Mouse (Mus musculus): ENCODE measurements at regions not wholly inside any gene's neighbourhood (a gene's known extent, or its start where the extent isn't known, plus 50 kb on each side); places are given as distances from the start of the nearest gene placed in this dataset.
A peak's percentile ranks its signal among the peaks of the same experiment; 100 is the strongest.
"Not testable (repeated sequence)": the region's sequence is repeated elsewhere in the genome, so short reads cannot be mapped to it uniquely, and the experiment has no call there.

DNA sequence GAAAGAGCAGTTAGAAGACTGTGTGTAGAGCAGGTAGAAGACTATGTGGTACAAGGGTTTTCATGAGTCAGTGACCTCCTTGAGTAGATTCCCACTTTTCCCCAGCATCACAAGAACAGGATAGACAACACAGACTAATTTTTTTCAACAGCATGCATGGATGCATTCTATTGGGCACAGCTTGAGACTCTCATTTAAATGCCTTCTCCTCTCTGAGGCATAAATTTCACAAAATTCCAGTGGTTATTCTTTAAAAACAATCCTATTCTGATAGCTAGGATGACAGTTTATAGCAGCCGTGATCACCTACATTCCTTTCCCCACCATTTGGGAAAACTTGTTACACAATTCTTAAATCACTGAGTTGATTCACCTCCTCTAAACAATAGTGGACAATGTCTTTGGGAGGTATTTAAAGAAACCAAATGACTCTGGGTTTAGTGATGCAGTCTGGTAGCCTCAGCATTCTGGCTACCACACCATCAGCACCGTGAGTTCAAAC lies 418.7 kb downstream of the Hs3st1 start:
- no peak for DNase-seq (ENCODE audit: low spot score in 2 of 2)

DNA sequence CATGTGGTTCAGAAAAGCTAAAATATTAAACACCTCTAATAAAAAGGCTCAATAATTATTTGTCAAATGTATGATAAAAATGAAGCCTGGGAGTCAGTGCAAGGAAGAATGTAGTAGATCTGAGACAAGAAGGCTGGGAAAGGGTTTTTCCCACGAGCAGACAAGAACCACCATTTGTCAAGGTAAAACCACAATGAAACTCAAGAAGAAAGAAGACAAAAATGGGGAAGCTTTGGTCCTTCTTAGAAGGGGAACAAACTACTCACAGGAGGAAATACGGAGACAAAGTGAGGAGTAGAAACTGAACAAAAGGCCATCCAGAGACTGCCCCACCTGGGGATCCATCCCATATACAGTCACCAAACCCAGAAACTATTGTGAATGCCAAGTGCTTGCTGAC lies 420.0 kb downstream of the Hs3st1 start:
- no peak for DNase-seq (ENCODE audit: low spot score in 2 of 2)

DNA sequence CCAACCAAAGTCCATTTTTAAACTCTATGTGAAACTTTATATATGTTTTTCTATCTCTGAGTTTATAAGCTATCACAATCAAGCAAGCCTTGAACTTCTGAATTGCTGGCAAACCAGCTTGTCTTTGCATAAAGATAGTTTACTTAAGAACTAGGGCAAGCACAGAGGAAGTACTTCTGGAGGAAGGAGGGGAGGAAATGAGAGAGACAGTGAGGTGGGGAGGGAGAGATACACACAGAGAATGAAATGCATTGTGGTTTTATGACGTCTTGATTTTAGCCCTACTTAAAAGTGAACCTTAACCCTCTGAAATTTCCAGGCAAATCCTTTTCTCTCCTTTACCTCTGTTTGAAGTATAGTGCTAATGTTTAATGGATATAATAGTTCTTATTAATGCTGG lies 421.0 kb downstream of the Hs3st1 start:
- no peak for DNase-seq (ENCODE audit: low spot score in 2 of 2)

DNA sequence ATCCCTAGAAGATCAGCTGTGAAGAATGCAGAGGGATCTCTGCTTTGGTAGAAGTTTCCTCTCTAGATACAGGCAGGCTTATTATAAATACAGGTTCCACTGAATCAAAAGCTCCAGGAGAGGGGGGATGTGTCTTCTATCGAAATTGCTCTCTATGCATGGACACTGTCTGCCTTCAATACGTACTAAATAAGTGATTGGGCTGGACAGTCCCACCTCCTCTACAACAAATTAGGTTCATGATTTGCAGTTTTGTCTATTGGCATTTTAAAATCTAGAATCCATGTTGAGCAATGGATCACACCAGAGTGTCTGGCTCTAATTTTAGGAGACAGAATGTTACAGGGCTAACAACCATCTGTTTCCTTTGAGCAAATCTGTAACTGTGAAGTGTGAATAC lies 429.9 kb downstream of the Hs3st1 start:
- DNase-seq (ENCODE audit: low spot score in 2 of 2) = peak in 1 of 2 experiments; percentile 25

DNA sequence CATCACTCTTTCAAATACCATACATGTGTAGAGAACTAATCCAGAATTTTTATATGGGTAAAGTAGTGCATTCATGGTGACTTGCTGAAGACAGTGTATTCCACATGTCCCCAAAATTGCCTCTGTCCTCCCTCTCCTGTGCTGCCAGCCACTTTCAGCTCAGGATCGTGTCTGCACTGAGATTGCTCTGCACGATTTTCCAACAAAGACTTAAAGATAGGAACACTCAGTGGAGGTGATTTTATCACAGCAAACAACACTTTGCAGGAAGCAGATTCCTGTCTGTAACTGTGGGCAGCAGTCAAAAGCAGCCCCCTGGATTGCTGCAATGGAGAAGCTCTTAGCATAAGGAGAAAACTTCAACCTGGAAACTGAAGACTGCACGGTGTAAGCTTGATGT lies 438.8 kb downstream of the Hs3st1 start:
- no peak for DNase-seq (ENCODE audit: low spot score in 2 of 2)

DNA sequence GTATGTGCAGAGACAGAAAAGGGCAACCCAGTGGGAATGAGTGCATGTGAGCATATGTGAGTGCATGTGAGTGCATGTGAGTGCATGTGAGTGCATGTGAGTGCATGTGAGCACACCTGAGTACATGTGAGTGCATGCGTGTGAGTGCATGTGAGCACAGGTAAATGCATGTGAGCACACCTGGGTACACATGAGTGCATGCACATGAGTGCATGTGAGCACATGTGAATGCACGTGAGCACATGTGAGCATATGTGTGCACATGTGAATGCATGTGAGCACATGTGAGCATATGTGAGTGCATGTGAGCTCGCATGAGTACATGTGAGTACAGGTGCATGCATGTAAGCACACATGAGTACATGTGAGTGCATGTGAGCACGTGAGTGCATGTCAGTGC lies 434.6 kb upstream of the Clnk start:
- DNase-seq (ENCODE audit: low spot score in 2 of 2) = no peak

DNA sequence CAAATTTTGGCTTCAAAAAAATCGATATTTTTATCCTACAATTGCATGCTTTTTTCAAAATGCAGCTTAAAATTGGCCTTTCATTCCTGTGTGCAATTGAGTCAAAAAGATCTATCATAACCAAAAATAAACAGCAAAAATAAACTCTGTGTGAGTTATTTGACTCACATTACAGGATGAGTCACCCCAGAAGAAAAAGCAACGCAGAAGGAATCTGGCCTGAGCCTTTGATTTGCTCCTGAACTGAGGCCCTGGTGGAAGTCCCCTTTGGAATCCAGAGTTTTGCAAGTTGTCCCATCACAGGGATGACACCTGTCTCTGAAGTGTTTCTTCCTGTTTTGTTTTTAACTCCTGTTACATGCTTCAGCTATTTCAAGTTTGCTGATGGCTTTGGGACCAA lies 429.2 kb upstream of the Clnk start:
- no peak for DNase-seq (ENCODE audit: low spot score in 2 of 2)

DNA sequence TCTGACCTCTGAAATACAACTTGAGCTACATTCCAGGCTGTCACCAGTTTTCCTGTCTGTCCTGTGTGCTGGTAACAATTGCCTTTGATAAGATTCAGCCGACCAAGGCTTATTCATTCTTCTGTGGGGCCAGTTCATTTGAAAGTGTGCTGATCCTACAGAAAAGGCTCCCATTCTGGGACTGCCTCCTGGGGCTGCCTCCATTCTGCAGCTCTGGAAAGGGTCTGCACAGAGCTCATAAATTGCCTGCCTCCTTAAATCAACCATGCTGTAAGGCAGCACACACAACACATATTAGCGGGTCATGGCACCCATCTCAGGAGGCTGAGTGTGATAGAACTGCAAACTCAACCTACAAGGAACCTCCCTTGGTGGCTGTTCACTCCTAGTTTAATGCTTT lies 416.2 kb upstream of the Clnk start:
- no peak for DNase-seq (ENCODE audit: low spot score in 2 of 2)

DNA sequence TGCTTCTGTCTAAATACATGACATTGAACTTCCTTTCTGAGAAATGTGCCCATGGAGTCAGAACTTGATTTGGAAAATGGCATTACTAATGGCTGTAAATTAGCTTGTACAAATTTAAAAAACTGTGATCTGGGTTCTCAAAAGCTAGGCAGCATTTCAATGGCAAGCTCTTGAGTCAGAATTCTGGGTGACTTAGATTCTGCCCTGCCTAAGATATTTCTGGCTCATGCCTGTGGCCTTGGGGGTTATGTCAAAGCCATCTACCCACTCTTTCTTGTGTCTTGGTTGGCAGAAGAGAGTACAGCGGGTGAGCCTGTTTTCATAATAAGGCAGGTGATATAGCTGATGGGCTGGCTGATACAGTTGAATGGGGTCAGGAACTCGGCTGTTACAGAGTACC lies 404.4 kb upstream of the Clnk start:
- DNase-seq (ENCODE audit: low spot score in 2 of 2) = no peak

DNA sequence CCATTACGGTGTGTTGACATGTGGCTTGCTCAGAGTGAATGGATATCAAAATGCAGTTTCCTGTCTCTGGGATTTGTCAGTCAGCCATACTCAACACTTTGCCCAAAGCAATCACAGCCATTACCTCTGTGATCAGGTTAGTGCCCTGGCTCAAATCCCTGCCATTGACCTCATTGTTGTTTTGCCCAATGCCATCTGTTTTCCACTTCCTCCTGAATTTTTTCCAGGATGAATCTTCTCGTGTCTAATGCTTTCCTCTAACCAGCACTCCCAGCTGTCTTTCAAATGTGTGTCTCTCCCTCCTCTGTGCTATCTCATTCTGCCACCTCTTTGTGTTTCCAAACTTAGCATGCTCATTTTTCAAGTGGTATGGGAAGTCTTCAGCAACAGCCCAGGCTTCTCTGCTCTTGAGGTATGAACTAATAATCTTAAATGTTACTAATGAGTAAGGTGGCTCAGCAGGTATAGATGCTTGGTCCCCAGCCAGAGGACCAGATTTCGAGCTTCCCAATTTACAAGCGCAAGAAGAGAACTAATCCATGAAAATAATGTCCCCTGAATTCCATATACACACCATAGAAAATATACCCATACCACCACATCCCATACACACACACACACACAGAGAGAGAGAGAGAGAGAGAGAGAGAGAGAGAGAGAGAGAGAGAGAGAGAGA lies 397.2 kb upstream of the Clnk start:
- no peak for DNase-seq (ENCODE audit: low spot score in 2 of 2)

DNA sequence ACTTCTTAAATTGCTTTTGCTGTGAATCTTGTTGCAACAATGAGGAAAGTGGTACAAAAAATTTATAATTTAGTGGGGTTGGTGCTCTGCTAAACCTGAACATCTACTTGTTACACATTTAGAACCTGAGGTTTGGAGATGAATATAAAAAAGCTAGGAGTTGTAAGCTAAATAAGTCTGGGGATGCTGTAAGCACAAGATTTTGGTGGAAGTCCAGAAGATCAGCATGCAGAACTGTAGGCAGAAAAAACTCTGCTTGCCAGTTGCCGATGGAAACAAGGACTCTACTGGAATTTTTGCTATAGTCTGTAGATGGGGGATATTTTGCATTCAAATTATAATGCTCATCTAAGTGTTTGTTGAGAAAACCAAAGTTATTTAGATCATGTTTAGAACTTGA lies 390.5 kb upstream of the Clnk start:
- peak in 1 of 2 experiments; percentile 15 for DNase-seq (ENCODE audit: low spot score in 2 of 2)

DNA sequence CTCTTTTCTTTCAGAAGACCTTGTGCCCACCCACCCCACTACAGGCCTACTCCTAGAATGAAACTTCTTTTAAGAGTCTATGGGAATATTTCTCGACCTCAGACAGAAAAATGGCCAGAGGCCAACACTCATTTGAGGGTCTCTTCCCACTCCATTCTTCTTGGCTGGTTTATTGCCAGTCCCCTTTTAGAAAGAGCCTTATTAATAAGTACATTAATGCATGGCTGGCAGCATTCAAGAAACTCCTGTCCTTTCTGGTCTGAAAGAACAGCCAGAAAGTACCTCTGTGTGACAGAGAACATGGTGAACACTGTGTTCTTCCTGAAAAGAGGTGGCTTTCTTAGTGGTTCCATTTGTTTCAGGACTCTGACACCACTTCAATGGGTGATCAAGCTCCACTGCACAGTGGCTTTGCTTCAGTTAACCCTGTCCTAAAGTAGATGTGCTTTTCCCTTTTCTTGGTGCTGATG lies 384.1 kb upstream of the Clnk start:
- DNase-seq (ENCODE audit: low spot score in 2 of 2) = no peak

DNA sequence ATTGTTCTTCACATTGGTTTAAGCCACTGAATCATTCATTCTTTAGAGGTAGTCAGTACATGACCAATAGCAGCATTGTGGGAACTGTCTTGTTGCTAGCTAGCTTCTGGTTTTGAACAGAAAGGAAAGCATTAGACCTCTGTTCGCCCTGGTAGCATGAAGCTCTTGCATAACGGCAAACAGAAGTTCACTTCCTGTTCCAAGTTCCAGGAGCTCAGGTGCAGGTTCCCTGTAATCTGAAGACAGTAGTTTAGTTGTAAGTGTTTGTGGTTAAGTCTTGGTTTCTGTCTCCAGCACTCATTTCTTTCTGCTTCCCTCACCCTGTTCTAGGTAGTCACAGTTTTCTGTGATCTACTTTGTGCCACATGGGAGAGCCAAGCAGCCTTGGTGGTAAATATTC lies 381.1 kb upstream of the Clnk start:
- DNase-seq (ENCODE audit: low spot score in 2 of 2) = no peak

DNA sequence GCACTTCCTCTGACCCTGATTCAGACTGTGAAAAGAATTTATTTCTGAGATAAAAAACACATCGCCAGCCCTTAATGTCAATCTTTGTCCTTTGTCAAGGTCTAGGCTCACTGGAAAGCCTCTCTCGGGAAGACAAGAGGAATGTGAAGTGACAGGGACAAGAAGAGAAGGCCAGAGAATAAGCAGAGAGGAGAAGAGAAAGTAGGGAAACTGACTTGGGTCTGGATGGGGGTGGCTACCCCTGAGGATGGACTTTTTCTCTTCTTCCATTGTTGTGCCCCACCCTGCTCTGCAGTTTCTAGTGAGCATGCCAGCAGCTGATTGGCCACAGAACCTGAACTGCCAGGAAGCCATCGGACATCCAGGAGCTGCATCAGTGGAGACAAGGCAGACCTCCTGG lies 375.6 kb upstream of the Clnk start:
- no peak for DNase-seq (ENCODE audit: low spot score in 2 of 2)

DNA sequence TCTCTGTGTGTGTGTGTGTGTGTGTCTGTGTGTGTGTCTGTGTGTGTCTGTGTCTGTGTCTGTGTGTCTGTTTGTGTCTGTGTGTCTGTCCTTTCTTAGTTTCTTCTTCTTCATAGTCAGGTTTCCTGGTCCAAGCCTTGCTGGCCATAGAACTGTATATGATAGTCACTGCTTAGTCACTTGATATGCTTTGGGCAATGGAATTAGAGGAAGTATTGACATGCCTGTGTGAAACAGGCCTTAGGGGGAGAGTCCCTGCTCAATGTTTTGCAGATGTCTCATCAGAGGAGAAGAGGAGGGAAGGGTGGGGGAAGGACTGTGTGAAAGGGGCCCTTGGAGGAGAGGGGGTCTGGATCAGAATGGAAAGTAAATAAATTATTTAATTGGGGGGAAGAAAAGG lies 374.4 kb upstream of the Clnk start:
- DNase-seq (ENCODE audit: low spot score in 2 of 2) = no peak

DNA sequence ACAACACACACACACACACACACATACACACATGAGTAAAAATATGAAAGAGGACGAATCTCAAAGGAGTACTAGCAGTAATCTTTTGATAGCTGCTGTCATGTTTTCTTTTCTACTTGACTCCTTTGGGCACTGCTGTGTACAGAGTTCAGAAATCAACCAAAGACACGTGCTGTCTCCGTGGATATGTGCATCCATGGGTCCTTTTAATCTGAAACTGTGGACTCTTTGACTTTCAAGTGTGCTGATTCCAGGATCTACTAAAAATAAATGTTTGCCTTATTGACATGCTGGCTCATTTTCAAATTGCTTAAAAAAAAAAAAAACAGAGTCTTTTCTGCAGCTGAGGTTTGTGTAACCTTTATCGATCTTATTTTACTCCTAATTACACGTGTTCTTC lies 343.1 kb upstream of the Clnk start:
- DNase-seq (ENCODE audit: low spot score in 2 of 2) = no peak

DNA sequence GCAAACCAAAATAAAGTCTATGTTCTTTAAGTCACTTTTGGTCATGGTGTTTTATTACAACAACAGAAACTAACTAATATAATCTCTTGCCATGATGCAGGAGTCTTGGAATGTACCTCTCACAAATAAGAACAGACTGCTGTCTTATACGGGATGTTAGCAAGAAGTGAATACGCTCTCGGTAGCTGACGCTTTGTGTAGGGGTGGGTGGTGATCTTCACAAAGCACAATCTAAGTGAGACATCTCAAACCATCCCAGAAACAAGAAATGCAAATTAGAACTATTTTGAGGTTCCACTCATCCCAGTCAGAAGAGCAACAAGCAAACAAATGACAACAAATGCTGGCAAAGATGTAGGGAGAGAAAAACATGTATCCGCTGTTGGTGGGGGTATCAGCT lies 339.7 kb upstream of the Clnk start:
- peak in 1 of 2 experiments; percentile 28 for DNase-seq (ENCODE audit: low spot score in 2 of 2)

DNA sequence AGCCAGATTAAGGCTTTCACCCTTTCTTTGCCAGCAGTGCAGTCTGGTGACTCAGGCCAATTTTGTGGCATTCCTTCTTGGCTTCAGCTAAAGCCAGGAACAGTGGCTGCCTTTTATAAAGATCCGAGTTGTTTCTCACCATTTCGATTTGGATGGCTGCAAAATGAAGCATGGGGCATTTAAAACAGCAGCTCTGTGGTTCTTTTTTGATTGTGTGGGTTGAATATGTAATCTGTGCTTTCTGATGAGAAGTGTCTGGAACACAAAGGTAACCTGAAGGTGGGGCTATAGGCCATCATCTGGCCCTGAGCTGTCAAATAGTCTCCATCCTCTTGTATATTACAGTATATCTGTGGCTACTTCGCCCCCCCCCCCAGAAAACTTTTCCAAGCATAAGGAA lies 338.4 kb upstream of the Clnk start:
- DNase-seq (ENCODE audit: low spot score in 2 of 2) = no peak

DNA sequence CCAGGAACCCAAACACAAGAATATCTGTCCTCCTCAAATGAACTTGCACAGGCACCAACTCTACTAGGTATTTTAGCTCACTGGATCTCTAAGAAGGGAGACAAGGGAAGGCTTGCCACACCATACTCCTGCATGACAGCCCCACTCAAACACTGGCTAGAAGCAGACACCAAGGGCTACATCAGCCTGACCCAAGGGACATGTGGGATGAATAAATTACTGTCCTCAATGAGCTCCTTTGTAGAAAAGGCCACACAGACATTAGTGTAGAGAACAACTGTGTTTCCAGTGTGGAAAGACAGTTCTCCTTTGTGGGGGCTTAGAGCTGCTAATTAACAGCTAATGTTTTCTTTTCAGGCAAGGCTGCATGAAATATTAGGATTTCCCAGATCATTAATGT lies 335.9 kb upstream of the Clnk start:
- DNase-seq (ENCODE audit: low spot score in 2 of 2) = no peak

DNA sequence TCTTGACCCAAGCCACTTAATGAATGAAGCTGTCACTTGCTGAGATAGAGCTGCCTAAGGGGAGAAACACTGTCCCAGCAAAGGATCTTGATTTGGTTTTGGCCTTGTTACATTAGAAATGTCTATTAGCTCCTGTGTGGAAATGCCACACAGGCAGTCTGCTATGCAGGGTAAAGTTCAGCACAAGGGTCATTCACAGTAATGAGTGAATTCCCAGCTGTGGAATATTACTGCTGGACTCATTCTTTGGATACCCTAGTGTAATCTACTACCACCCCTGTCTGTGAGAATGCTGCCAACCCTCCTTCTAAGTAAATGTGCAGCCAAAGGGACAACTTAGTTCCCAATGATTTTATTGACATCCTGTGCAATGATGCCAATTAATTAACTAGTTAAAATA lies 322.2 kb upstream of the Clnk start:
- DNase-seq (ENCODE audit: low spot score in 2 of 2) = no peak

DNA sequence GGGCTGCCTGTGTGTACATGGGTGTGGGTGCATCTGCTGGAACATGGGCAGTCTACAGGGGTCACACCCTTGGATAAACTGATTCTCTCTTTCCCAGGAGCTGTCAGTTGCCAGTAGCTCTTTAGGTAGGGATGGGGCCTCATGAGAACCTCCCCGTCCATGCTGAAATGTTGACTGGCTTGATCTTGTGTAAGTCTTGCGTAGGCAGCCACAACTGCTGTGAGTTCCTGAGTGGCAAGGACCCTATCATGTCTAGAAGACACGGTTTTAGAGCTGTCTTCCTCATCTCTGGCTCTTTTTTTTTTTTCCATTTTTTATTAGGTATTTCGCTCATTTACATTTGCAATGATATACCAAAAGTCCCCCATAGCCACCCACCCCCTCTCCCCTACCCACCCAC lies 314.5 kb upstream of the Clnk start:
- DNase-seq (ENCODE audit: low spot score in 2 of 2) = not testable (repeated sequence)

DNA sequence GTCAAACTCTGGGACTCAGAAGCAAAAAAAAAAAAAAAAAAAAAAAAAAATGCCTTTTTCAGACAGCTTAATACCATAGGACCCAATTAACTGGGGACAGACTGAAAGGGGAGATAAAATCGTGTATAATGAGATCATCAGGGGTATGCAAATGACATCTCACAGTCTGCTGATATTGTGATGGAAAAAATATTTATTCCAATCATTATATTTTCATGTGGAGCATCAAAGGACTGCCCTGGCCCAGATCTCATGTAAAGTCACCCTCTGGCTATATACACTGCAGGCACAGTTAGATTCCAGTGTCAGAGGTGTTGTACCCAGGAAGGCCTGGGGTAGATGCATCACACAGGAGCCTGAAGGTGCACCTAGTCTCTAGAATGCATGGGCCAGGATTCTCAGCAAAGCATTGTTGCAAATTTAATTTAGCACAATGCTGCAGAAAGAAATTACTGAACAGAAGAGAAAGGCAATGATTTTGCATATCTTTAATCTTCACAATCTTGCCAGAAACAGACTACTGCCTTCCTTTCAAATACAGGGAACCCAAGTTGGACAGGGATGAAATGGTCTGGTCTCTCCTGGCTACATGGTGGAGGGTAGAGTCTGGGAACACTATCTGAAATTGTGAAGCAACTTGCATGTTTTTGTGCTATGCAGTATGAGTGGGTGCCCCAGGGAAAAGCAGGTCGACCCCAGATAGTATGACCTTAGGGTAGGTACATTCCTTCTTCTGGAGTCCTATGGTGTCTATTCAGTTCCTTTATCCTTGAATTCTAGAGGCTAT lies 305.2 kb upstream of the Clnk start:
- no peak for DNase-seq (ENCODE audit: low spot score in 2 of 2)

DNA sequence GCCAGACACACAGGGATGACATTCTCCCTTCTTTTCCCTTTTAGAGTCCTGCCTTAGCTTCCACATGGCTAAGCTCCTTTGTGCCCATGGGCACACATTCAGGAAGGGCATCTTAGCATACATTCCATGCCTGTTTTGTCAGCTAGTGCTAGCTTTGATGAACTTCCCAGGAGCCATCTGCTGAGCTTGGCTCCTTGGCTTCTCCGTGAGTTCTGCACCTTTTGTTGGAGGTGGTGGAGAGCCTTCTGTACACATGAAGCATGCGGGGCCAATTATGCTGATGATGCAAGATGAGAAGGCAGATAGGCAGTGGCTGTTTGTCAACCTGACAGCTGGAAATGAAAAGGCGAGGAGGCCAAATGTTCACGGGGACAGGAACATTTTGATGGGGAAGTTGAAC lies 304.4 kb upstream of the Clnk start:
- no peak for DNase-seq (ENCODE audit: low spot score in 2 of 2)

All from left cerebral cortex, adult 18-20 months (tissue).